In the genomic region with DNA sequence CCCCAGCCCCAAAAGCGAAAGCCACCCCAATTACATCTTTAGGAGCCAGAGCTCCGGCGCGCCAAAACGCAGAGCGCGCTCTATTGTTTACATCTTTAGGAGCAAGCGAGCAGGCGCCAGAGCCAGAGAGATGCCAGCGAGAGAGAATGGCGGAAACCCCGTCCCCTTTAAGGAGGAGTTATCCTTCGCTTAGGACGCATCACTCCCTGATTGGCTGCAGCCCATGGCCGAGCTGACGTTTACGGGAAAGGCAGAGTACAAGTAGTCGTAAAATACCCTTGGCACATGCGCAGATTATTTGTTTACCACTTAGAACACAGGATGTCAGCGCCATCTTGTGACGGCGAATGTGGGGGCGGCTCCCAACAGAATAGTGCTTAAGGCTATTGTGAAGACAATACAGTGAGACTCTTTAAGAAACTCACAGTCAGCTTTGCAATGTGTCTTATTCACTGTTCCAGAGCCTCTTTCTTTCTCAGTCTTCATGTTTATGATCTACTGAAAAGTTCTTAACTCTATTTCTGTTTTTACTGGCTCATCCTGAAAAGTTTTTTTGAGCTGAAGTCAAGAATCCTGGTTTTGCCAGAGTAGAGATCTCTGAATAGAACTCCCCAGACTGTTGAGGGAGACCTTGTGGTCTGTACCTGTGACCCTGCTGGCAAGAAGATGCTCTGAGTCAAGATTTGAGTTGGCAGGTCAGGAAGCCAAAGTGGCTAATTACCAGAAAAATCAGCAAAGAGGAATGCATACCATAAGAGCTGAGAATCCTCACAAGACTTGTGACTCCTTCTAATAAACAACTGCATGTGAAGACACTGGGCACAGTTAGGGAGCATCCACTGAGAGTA, we compare ENCODE assay signal across 11 mouse cellular contexts. TPM values are rescaled to one million over a fixed set of nuclear protein-coding genes. Genes with fewer than 3 reads are reported as not detected.
DNase-seq lines count a peak whose midpoint lies in the region; ATAC-seq and TF ChIP-seq lines count a peak whose summit lies in the region.
"Not testable (repeated sequence)": the region's sequence is repeated elsewhere in the genome, so short reads cannot be mapped to it uniquely, and the experiment has no call there.
"Had no signal": no experiment of that assay in that cellular context is flagged by ENCODE, and none has a peak within 500 bp of the region (broad histone marks: within the 10 kb centered on the region; RNA-seq: fewer than 3 reads in every experiment).

No protein-coding gene starts in this region.

- peak overlapping the region; percentile 44 for H3K4me2 ChIP-seq in embryonic facial prominence, embryonic 14.5 days (ENCODE audit: low read depth, low read length)
- 0 out of 2 replicates have a peak overlapping the region, but pooled peaks have one; percentile 35 for H3K4me2 ChIP-seq in forebrain, postnatal 0 days (ENCODE audit: low read depth)
- H3K4me2 ChIP-seq in hindbrain, embryonic 12.5 days (replicated peaks): 0 out of 2 replicates have a peak overlapping the region, but pooled peaks have one; percentile 8
- H3K4me2 ChIP-seq in kidney, postnatal 0 days (ENCODE audit: low read length): not testable (repeated sequence)
- H3K4me2 ChIP-seq in lung, embryonic 14.5 days: peak overlapping the region; percentile 42
- H3K4me2 ChIP-seq in midbrain, postnatal 0 days (ENCODE audit: low read depth, low read length, poor library complexity, severe bottlenecking): peak overlapping the region; percentile 33; the same call in 1 of the 2 replicates

- H3K27ac ChIP-seq in embryonic facial prominence, embryonic 14.5 days (replicated peaks; ENCODE audit: low read depth, low read length): peak overlapping the region; percentile 39; the same call in 1 of the 2 replicates
- not testable (repeated sequence) for H3K27ac ChIP-seq in forebrain, postnatal 0 days (ENCODE audit: low read depth, low read length); hindbrain, embryonic 12.5 days; kidney, postnatal 0 days; lung, embryonic 14.5 days (ENCODE audit: low read depth); midbrain, postnatal 0 days (ENCODE audit: low read depth, low read length)

- H3K9ac ChIP-seq in embryonic facial prominence, embryonic 14.5 days (ENCODE audit: low read depth, low read length); forebrain, postnatal 0 days; hindbrain, embryonic 12.5 days; kidney, postnatal 0 days (ENCODE audit: low read depth, low read length); lung, embryonic 14.5 days; midbrain, postnatal 0 days (replicated peaks; ENCODE audit: low read length, poor library complexity, severe bottlenecking): not testable (repeated sequence)

- not testable (repeated sequence) for H3K36me3 ChIP-seq in embryonic facial prominence, embryonic 14.5 days (ENCODE audit: control insufficient read depth, insufficient read depth, low read length); forebrain, postnatal 0 days (ENCODE audit: insufficient read depth); hindbrain, embryonic 12.5 days; kidney, postnatal 0 days (ENCODE audit: insufficient read depth, low read length); lung, embryonic 14.5 days (ENCODE audit: insufficient read depth); midbrain, postnatal 0 days (ENCODE audit: insufficient read depth, low read length)

- H3K4me1 ChIP-seq in embryonic facial prominence, embryonic 14.5 days (ENCODE audit: control insufficient read depth, insufficient read depth, low read length); forebrain, postnatal 0 days (ENCODE audit: insufficient read depth); hindbrain, embryonic 12.5 days; kidney, postnatal 0 days (replicated peaks; ENCODE audit: insufficient read depth, low read length); lung, embryonic 14.5 days (ENCODE audit: insufficient read depth); midbrain, postnatal 0 days (ENCODE audit: insufficient read depth, low read length): not testable (repeated sequence)

- POLR2A ChIA-PET in Patski (lab: Charles Lee): not testable (repeated sequence)

- WGBS in embryonic facial prominence, embryonic 14.5 days: 43% methylated on average over 4 of the region's 23 CpGs
- 56% methylated on average over 4 of the region's 23 CpGs for whole genome bisulfite sequencing in forebrain, postnatal 0 days
- 56% methylated on average over 5 of the region's 23 CpGs for WGBS in hindbrain, embryonic 12.5 days
- WGBS in kidney, postnatal 0 days: 75% methylated on average over 4 of the region's 23 CpGs
- WGBS in lung, embryonic 14.5 days: 22% methylated on average over 4 of the region's 23 CpGs
- 53% methylated on average over 4 of the region's 23 CpGs for WGBS in midbrain, postnatal 0 days

- not testable (repeated sequence) for TF ChIP-seq CTCF in Patski (IDR thresholded peaks at IDR 0.05); forebrain, postnatal 0 days (IDR thresholded peaks at IDR 0.05; ENCODE audit: low read depth); kidney, postnatal 0 days (IDR thresholded peaks at IDR 0.05; ENCODE audit: low read depth); lung, embryonic 14.5 days (IDR thresholded peaks at IDR 0.05; ENCODE audit: low read depth)
- peak; percentile 28 for TF ChIP-seq CTCF in midbrain, postnatal 0 days (IDR thresholded peaks at IDR 0.05)

- in situ Hi-C loops in Patski (cut with MboI; ENCODE audit: low pct_unique_long_range_greater_than_20kb): loop anchor here (25.0 kb wide), 1 partner anchor 1724 kb away; no protein-coding TSS in a partner anchor

- not testable (repeated sequence) for H3K27me3 ChIP-seq in Patski; embryonic facial prominence, embryonic 14.5 days (replicated peaks; ENCODE audit: control insufficient read depth, insufficient read depth, low read length); forebrain, postnatal 0 days (ENCODE audit: insufficient read depth, low read length); hindbrain, embryonic 12.5 days; kidney, postnatal 0 days (ENCODE audit: insufficient read depth, low read length); lung, embryonic 14.5 days (ENCODE audit: insufficient read depth, low read length); midbrain, postnatal 0 days (ENCODE audit: insufficient read depth, low read length)

- H3K4me3 ChIP-seq in embryonic facial prominence, embryonic 14.5 days (ENCODE audit: low read depth, low read length): peak overlapping the region; percentile 28
- peak overlapping the region; percentile 21; the same call in 1 of the 2 replicates for H3K4me3 ChIP-seq in forebrain, postnatal 0 days (ENCODE audit: low read depth, low read length)
- peak overlapping the region; percentile 24 for H3K4me3 ChIP-seq in hindbrain, embryonic 12.5 days
- not testable (repeated sequence) for H3K4me3 ChIP-seq in kidney, postnatal 0 days (replicated peaks; ENCODE audit: low read depth, low read length); lung, embryonic 14.5 days (ENCODE audit: low read depth, low read length)
- peak overlapping the region; percentile 21 for H3K4me3 ChIP-seq in midbrain, postnatal 0 days (ENCODE audit: low read depth, low read length)

- ATAC-seq in Patski: peak; percentile 48
- ATAC-seq in embryonic facial prominence, embryonic 14.5 days (ENCODE audit: low read depth): peak; percentile 50; the same call in 1 of the 2 replicates
- peak; percentile 71 for ATAC-seq in forebrain, postnatal 0 days
- peak; percentile 79 for ATAC-seq in hindbrain, embryonic 12.5 days (ENCODE audit: low FRiP score)
- ATAC-seq in kidney, postnatal 0 days (replicated peaks; ENCODE audit: low FRiP score, low read depth): not testable (repeated sequence)
- ATAC-seq in lung, embryonic 14.5 days (ENCODE audit: insufficient read depth): peak; percentile 52; the same call in 1 of the 2 replicates
- ATAC-seq in midbrain, postnatal 0 days (ENCODE audit: low FRiP score): peak; percentile 62

- CTCF ChIA-PET in Patski (lab: Charles Lee): interaction anchor here (1.0 to 1.6 kb wide), 2 partner anchors 13 to 37 kb away, joined by 3 to 4 read pairs; no protein-coding TSS in a partner anchor

- not testable (repeated sequence) for H3K9me3 ChIP-seq in embryonic facial prominence, embryonic 14.5 days (ENCODE audit: control insufficient read depth, low read length); forebrain, postnatal 0 days (ENCODE audit: low read length); hindbrain, embryonic 12.5 days (replicated peaks); kidney, postnatal 0 days (replicated peaks; ENCODE audit: low read length); lung, embryonic 14.5 days (ENCODE audit: low read depth, low read length); midbrain, postnatal 0 days (ENCODE audit: low read length)

- DNase-seq in Patski (ENCODE audit: low read depth, low spot score): peak; percentile 75
- peak; percentile 30 for DNase-seq in embryonic facial prominence, embryonic 14.5 days (ENCODE audit: low spot score)
- DNase-seq in forebrain, postnatal 0 days: peak; percentile 53
- DNase-seq in kidney, postnatal 0 days (ENCODE audit: low spot score): peak; percentile 11
- DNase-seq in lung, embryonic 14.5 days: peak; percentile 36
- DNase-seq in midbrain, postnatal 0 days (ENCODE audit: low spot score): peak; percentile 31
- DNase-seq in thymus, postnatal 0 days (ENCODE audit: low spot score): peak; percentile 56

RNA-seq across cellular contexts. Expression of a gene that starts 41.7 kb away (rescaled TPM):
- polyA plus RNA-seq in Patski (2021): not detected
- not detected in 2 replicates for polyA plus RNA-seq in embryonic facial prominence, embryonic 14.5 days (2014; fragmentation: Nextera tagmentation; extraction: Ambion mirVana)
- total RNA-seq in forebrain, postnatal 0 days (2014; rRNA removed): not detected in 2 replicates
- polyA plus RNA-seq in forebrain, postnatal 0 days (2015; fragmentation: Nextera tagmentation; extraction: Ambion mirVana): not detected in 2 replicates
- not detected in 2 replicates for polyA plus RNA-seq in hindbrain, embryonic 12.5 days (2016; fragmentation: Nextera tagmentation; extraction: Ambion mirVana)
- polyA plus RNA-seq in kidney, postnatal 0 days (2015; fragmentation: Nextera tagmentation; extraction: Ambion mirVana): not detected in 2 replicates
- not detected in 2 replicates for polyA plus RNA-seq in lung, embryonic 14.5 days (2014; fragmentation: Nextera tagmentation; extraction: Ambion mirVana)
- total RNA-seq in midbrain, postnatal 0 days (2014; rRNA removed): not detected in 2 replicates
- not detected in 2 replicates for polyA plus RNA-seq in midbrain, postnatal 0 days (2015; fragmentation: Nextera tagmentation; extraction: Ambion mirVana)
- 3.6 and 4.7 TPM in 2 replicates for polyA plus RNA-seq in thymus, postnatal 0 days (2015; fragmentation: Nextera tagmentation; extraction: Ambion mirVana)
- total RNA-seq: CH12.LX; gastrocnemius, postnatal 14 days had no signal
- polyA plus RNA-seq: macrophage had no signal

RNA-seq across cellular contexts. Expression of a gene that starts 42.0 kb away (rescaled TPM):
- 35.5 TPM for polyA plus RNA-seq in Patski (2021)
- polyA plus RNA-seq in embryonic facial prominence, embryonic 14.5 days (2014; fragmentation: Nextera tagmentation; extraction: Ambion mirVana): 13.8 and 15.4 TPM in 2 replicates
- 47.6 and 58.4 TPM in 2 replicates for total RNA-seq in forebrain, postnatal 0 days (2014; rRNA removed)
- polyA plus RNA-seq in forebrain, postnatal 0 days (2015; fragmentation: Nextera tagmentation; extraction: Ambion mirVana): 31.6 and 34.6 TPM in 2 replicates
- polyA plus RNA-seq in hindbrain, embryonic 12.5 days (2016; fragmentation: Nextera tagmentation; extraction: Ambion mirVana): 25.8 and 28.1 TPM in 2 replicates
- 11.8 and 11.9 TPM in 2 replicates for polyA plus RNA-seq in kidney, postnatal 0 days (2015; fragmentation: Nextera tagmentation; extraction: Ambion mirVana)
- polyA plus RNA-seq in lung, embryonic 14.5 days (2014; fragmentation: Nextera tagmentation; extraction: Ambion mirVana): 11.3 and 12.9 TPM in 2 replicates
- total RNA-seq in midbrain, postnatal 0 days (2014; rRNA removed): 60.1 and 70.3 TPM in 2 replicates
- polyA plus RNA-seq in midbrain, postnatal 0 days (2015; fragmentation: Nextera tagmentation; extraction: Ambion mirVana): 32.0 and 39.1 TPM in 2 replicates
- polyA plus RNA-seq in thymus, postnatal 0 days (2015; fragmentation: Nextera tagmentation; extraction: Ambion mirVana): 81.3 and 84.2 TPM in 2 replicates
- total RNA-seq: CH12.LX had no signal

Comparison
In these comparisons a context has a peak if more than half of its experiments do, and no peak if none do; other contexts are left out.
1. DNase-seq: peak in every context shown above with its lines; median percentile 75 in Patski; 56 in thymus, postnatal 0 days; 53 in forebrain, postnatal 0 days; 36 in lung, embryonic 14.5 days; 31 in midbrain, postnatal 0 days; 30 in embryonic facial prominence, embryonic 14.5 days; 11 in kidney, postnatal 0 days.